Mouse (Mus musculus): ENCODE data around the gene Srebf2. TPM values are rescaled to one million over a fixed set of nuclear protein-coding genes. Genes with fewer than 3 reads are reported as not detected.

Srebf2 gene
- polyA plus RNA-seq, 1 experiment: 55.3 TPM

DNA sequence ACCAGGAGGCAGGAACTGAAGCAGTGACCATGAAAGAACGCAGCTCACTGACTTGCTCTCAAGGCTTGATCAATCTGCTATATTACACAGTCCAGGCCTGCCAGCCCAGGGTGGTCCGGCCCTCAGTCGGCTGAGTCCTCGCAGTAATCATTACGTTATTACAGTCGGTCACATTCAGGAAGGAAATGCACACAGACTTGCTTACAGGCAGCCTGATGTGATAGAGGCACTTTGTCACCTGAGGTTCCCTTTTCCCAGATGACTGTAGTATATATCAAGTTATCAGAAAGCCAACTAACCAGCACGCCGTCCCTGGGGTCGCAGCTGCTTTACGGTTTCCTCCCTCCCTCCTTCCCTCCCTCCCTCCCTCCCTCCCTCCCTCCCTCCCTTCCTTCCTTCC, 9.9 kb downstream of the Srebf2 start:
- DNase-seq (ENCODE audit: low spot score): no peak

DNA sequence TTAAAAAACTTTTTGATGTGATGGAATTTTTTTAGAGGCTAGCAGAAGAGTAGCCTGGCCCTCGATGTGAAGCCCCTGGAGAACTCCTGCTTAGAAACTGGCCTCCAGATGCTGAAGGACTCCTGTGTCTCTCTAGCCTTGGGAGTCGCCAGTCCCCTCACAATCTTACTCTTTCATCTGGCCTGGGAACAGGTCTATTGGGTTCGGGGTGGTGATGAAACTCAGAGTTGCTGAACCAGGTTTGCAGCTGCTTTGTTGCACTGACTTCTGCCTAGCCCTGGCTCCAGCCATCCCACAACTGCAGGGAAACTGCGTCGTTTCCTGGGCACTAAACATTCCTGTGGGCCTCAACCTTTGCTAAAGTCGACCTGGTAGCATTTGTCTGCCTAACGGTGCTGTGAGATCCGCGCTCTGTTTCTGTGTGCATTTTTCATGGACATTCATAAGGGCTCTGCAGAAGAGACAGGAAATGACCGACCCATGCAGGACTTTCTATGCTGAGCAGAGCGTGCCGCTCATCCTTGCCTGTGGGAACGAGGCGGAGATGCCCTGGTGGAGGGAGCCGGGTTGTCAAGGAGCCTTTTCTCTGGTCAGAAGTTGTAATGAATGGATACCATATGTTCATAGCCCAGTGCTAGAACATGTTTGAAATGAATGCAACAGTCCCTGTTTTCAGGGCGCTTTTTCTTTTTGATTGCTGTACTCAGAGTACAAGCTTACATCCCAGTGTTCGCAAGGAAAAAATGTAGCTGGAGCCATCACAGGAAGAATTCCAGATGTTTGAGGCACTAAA, 11.5 kb downstream of the Srebf2 start:
- no peak for DNase-seq (ENCODE audit: low spot score)

DNA sequence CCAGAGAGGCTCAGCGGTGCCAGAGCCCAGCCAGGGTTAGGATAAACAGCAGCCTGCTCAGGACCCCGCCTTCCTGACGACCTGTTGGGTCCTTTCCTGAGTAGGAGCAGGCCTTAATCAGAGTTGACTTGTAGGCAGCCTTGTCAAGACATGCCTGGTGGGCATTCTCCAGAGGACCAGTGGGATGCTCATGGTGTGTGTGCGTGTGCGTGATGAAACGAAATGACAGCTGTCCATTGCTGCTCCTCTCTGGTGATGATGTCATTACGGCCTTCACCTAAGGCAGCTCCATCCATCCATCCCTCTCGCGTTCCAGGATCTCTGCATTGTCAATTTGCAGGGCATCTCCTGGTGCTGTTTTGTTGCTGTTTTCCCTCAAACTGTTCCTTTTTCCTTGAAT, 12.5 kb downstream of the Srebf2 start:
- no peak for DNase-seq (ENCODE audit: low spot score)

DNA sequence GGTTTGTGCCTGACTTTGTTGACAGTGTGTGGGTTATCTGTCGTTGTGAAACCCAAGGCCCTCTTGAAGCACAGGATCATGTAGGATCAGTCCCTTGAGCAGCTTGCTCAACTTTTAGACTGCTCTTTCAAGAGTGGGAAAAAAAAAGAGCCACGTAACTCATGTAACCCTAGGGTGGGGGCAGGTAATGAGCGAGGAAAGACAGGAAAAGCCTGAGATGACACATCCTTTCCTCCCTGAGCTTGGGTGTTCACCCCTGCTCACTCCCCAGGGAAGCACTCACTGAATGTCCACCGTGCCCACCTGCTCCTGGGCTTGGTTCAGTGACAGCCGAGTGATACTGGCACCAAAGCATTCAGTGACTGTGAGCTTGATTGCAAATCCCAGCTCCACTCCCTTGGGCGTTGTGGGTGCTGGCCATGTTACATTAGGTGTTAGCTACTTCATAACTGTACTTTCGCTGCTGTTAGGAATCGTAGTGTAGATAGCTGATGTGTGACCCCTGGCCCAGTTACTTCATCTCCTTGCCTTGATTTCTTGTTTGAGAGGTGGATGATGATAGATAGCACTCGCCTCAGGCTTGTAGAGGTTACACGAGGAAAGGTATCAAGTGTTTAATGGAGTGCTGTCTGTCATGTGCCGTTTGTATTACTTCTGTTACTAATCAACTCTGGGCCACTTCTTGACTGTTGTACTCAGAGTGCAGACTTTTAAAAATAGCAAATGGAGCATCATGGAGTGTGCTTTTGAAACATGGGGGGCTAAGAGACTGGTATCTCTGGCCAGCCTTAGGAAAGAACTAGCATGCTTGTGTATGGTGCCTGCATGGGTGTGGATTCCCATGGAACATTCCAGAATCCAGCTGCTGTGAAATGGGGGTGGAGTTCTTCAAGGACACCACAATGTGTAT, 14.0 kb downstream of the Srebf2 start:
- DNase-seq (ENCODE audit: low spot score): no peak

DNA sequence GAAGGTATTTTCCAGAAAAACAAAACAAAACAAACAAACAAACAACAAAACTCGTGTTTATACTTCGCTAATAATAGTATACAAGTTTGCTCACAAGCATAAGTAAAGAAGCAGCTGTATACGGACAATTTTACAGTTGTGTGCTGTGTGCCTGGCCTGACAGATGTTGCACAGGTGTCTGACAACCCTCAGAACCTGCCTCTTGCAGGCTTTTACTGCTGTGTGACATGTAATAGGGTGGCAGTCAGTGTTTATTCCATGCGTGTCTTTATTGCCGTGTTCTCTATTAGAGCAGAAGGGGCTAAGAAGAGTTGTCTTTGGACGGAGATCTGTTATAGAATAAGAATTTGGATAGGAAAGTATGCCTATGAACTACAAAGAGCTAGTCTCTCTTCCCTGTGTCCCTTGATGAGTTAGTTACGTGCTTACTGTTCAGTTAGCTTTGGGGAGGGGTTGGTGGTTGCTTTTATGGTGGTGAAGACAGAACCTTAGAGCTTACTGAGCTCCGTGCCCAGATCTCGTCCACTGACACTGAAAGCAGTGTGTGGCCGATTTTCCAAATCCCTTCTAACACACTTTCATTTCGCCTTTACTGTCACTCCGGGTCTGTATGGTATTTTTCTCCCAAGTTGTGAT, 15.1 kb downstream of the Srebf2 start:
- DNase-seq (ENCODE audit: low spot score): no peak

DNA sequence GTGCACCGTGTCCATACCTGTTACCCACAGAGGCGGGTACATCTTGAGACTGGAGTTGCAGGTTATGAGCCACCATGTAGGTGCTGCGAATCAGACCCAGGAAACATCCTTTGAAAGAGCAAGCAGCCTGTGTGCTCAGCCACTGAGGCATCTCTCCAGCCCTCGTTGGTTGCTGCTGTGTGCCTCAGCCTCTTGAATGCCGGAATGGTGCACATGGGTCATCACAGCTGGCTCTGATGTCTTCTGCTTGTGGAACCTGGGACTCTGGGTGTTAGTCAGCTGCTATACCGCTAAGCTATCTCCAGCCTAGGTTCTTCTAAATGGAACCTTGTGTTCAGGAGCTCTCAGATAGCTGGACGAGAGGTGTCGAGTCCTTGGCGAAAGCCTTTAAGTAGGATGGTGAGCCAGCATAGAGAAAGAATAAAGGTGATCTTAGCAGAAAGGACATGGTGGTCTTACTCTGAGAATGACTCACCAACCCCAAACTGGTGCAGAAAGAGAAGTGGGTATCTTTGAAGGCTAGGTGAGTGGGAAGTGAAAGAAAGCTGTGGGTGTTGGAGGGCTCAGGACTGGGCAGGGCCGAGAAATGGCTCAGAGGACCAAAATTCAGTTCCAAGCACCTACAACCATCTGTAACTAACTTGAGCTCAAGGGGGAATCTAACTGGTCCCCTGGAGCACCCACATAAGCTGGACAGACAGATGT, 16.5 kb downstream of the Srebf2 start:
- DNase-seq (ENCODE audit: low spot score): no peak

DNA sequence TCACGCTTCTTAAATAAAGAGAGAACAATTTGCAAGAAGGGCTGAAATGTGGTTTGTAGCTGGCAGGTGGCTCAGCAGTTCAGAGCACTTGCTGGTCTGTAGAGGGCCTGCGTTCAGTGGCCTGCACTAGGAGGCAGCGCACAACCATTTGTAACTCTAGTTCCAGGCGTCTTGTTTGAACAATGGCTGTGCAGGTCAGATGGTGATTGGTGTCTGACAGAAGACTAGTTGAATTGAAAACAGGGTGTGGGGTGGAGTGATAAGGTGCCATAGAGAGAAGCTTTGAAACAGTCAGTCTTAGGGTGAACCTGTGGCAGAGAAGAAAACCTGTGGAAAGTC, 17.0 kb downstream of the Srebf2 start:
- DNase-seq (ENCODE audit: low spot score): no peak

DNA sequence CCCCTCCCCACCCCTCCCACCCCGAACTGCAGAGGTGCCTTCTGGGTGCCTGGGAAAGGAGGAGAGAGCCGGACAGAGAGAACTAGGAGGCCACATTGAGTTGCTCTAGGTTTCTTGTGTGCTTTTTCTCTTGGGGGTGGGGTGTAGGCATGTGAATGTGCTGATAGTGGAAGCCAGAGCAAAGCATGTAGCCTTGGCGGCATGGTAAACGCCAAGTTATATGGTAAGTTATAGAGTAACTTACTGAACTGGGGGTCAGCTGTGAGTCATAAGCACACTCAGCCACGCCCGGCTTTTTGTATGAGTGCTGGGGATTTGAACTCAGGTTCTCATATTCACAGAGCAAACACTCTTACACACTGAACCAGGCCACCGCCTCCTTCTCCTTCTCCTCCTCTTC, 17.5 kb downstream of the Srebf2 start:
- no peak for DNase-seq (ENCODE audit: low spot score)

DNA sequence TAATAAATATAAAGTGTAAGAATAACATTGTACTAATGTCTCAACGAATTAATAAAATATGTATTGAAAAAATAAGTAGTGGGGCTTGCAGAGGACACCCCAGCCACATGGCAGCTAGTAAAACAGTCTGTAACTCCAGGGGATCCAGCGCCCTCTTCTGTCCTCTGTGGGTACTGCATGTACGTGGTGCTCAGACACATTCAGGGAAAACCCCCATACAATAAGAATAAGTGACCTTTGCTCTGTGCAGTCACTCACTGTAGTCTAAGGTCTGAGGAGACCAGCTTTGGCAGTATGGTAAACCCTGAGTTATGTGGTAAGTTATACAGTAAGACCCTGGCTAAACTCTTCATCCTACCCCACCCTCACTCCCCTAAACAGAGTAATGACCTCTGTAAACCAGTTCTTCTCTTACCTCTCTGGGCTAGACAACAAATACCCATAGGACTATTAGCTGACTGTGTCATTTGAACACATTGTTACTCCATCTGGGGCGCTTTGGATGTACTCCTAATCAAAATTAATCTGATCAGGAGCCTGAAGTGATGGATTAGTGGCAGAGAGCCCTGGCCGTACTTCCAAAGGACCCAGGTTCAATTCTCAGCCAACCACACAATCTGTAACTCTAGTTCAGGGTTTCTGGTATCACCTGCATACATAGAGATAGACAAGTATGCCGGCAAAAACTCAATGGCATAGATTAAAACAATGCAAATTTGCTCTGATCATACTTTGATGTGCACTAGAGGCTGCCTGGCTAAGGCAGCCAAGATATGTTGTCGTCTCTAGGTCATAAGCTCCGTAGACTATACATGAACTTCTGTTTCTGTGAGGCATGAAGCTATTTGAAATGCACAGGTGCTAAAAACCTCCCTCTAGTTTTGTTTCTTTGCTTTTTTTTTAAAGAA, 18.6 kb downstream of the Srebf2 start:
- DNase-seq (ENCODE audit: low spot score): peak; percentile 69

DNA sequence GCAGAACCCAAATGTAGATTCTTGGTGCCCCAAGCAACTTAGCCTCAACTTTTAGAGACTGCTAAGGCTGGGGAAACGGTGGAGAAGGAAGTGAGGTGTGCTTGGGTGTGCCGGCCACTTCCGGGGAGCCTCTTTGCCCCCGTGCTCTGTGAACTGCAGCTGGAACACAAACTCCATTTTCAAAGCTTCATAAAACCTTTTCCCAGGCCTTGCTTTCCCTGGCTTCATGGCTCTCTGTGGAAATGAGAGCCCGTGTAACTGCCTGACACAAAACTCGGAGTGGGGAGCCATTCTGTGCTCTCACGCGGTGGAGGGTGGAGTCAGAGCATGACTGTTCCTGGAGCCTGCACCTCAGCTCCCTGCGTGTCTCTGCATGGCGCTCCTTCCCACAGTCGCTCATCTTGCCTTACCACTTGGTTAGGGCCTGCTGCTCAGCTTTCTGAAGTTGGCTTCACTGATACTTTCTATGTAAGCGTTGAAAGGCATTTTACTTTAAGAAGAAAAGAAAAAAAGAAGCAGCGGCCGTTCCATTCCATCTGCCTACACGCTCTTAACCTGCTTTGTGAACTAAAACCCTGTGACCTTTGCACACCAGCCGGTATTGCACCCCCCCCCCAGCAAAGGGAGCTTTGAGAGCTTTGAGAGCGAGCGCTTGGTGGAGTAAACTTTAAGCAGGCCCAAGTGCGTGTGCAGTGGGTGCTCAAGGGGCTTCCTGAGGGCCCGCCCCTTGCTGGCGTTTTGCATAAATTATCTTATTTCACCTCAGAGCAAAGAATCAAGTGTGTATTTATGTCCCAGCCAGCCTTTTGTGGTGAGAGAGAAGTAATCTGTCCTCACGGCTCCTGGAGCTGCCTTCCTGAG, 19.5 kb downstream of the Srebf2 start:
- DNase-seq (ENCODE audit: low spot score): no peak

DNA sequence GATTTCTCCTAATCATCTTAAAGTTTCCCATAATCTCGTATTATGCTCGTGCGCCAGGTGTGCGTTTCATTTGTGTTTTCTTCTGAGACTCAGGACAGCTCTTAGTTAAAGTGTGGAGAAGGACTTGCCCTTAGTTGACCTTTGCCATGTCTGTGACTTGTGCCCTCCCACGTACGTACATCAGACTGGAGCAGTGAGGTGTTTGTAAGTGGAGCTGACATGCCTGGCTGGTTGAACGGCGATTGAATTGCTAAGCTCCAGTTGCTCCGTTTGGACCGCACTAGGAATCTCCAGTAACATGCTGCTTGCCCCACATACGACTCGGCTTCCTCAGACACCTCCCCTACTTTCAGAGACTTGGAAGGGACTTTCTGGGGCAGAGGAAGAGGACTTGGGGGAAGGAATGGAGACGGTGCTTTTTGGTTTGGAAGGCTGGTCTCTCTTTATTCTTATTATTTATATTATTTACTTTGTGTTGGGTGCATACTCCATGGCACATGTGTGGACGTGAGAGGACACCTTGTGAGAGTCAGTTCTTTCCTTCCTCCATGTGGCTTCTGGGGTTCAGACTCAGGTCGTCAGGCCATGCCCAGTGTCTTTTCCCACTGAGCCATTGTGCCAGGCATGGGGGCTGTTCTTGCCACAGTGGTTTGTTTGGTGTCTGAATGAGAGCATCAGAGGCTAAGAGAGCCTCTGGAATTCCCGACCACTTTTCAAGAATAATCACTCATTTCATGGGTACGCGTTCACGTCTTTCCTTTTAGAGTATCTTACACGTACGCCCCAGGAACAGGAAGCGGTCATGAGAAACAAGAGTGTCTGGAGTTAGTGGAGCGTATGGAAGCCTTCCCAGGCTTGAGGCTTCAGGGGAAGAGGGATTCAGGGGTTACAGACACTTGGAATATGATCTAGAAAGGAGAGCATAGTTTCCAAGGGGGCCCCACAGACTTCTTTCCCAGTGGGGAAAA, 20.5 kb downstream of the Srebf2 start:
- no peak for DNase-seq (ENCODE audit: low spot score)

DNA sequence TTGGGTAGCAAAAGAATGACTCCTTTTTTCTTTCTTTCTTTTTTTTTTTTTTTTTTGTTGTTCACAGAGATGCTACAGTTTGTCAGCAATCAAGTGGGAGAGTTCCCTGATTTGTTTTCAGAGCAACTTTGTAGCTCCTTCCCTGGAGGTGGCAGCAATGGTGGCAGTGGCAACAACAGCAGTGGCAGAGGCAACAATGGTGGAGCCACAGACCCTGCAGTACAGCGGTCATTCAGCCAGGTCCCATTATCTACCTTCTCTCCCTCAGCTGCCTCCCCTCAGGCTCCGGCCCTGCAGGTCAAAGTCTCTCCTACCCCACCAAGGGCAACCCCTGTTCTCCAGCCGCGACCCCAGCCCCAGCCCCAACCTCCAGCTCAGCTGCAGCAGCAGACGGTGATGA, 22.7 kb downstream of the Srebf2 start:
- no peak for DNase-seq (ENCODE audit: low spot score)

DNA sequence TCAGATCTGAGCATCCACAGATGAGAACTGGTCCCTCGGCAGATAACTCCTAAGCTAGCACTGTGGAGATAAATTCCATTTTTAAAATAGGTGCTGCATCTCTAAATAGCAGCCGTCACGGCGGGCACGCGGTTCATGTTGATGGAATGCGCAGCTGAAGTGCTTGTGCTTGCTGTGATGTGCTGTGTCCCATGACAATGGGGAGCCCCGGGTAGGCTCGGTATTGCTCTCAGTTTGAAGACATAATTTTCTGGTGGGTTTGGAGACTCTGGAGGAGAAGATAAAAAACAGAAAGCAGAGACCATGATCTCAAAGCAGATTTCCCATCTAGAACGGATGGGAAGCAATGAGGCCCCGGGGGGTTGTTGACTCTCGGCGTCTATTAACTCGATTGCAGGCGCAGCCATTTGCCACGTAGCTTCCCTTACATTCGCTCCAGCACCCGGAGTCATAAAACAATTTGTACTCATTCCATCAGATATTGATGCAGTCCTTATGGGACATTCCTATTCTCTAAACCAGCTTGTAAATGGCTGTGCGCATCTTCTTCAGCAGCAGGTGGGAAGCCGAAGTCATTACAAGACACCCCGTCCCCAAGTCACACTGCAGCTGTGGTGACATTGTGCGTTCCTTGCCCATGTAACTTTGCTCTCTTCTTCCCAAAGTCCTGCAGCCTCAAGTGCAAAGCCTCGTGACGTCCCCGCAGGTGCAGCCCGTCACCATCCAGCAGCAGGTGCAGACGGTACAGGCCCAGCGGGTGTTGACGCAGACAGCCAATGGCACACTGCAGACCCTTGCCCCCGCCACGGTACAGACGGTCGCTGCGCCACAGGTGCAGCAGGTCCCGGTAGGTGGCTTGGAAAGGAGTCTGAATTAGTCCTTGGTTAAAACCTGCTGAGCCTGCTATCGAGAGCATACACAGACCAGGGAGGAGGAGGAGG, 23.7 kb downstream of the Srebf2 start:
- no peak for DNase-seq (ENCODE audit: low spot score)

DNA sequence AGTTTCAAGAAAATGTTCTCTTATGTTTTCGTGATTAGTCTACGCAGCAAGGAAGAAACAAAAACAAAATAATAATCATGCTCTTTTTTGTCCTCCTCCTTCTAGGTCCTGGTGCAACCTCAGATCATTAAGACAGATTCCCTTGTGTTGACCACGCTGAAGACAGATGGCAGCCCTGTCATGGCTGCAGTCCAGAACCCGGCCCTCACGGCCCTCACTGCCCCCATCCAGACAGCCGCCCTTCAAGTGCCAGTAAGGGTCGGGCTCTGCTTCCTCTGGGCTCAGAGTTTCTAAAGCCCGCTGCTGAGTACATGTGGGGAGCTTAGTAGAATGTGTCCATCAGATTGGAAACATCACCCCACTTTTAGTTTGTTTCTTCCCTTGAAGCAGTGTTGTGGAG, 25.7 kb downstream of the Srebf2 start:
- no peak for DNase-seq (ENCODE audit: low spot score)

DNA sequence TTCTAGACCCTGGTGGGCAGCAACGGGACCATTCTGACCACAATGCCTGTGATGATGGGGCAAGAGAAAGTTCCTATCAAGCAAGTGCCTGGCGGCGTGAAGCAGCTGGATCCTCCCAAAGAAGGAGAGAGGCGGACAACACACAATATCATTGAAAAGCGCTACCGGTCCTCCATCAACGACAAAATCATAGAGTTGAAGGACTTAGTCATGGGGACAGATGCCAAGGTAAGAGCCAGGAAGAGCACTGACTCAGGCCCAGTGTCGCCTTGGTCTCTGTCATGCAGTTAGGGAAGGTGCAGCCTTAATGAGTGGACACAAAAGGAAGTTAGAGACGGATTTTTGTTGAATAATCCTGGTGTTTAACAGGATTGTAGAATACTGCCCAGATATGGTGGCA, 28.1 kb downstream of the Srebf2 start:
- DNase-seq (ENCODE audit: low spot score): no peak

DNA sequence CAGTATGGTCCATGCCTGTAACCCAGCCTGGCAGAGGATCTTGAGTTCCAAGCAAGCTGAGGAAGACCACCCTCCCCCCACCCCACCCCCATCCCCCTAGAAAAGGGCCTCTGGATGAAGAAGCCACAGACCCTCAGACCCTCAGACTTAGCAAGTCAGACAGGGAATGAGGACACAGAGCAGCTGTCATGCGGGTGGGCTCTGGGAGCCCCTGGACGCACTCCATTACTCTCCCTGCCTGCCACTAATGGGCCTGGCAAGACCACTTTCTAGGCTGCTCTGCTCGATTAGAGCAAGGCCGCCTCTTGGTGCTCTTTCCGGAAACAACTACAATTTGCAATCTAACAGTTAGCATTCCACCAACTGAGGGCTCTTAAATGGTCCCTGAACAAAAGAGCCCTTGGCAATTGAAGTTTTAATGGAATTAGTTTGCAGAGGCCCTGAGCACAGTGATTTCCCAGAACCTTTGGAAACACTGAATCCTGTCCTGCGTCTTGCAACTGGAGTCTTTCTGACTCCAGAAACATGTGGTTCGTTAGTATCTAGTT, 30.8 kb downstream of the Srebf2 start:
- DNase-seq (ENCODE audit: low spot score): no peak

DNA sequence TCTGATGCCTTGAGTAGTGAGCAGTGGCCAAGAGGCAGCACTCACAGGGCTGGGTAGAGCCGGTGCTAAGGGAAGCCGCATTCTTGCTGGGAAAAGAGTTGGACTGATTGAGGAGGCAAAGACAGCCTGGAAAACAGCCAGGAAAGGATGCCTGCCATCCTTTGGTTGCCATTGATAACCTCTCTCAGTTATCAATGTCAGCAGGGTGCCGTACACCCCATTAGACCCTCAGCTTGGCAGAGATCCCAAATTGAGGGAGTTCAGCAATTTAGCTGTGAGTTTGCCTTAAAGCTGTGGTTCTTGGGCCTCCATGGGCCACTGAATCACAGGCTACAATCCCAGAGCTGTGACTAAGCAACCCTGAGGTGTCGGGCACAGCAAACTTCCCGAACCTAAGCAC, 34.1 kb downstream of the Srebf2 start:
- DNase-seq (ENCODE audit: low spot score): no peak

All from urinary bladder, adult 2 months (tissue).